Comparison of ENCODE assay signal across 13 mouse cellular contexts in the genomic region with DNA sequence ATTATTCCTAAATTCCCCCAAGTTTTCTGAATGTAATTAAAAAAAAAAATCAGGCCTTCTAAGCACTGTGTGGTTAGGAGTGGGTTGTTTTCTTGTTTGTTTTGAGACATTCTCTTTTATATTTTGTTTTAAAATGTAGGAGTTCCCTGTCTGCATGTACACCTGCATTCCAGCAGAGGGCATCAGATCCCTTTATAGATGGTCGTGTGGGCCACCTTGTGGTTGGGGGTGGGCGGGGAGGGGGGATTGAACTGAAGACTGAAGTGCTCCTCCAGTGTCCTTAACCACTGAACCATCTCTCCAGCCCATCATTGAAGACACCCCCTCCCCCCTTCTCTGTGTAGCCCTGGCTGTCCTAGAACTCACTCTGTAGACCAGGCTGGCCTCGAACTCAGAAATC. TPM values are rescaled to one million over a fixed set of nuclear protein-coding genes. Genes with fewer than 3 reads are reported as not detected.
DNase-seq lines count a peak whose midpoint lies in the region; ATAC-seq and TF ChIP-seq lines count a peak whose summit lies in the region.
"Had no signal": no experiment of that assay in that cellular context is flagged by ENCODE, and none has a peak within 500 bp of the region (broad histone marks: within the 10 kb centered on the region; RNA-seq: fewer than 3 reads in every experiment).

No protein-coding gene starts in this region.

- H3K4me1 ChIP-seq in heart, adult 2 months (ENCODE audit: control insufficient read depth, insufficient read depth, low read length), result peaks cover 1% of the 10 kb centered on the region
- peaks cover 28% of the 10 kb centered on the region for H3K4me1 ChIP-seq in heart, embryonic 12.5 days (replicated peaks)
- H3K4me1 ChIP-seq in lung, adult 2 months (ENCODE audit: control insufficient read depth, insufficient read depth, low read length), result peaks cover 8% of the 10 kb centered on the region; the same call in 1 of the 2 replicates

- H3K79me2 ChIP-seq in heart, adult 2 months (replicated peaks; ENCODE audit: control insufficient read depth, insufficient read depth, low read length), result 0 out of 2 replicates have a peak, but pooled peaks cover 2% of the 10 kb centered on the region

- no peak overlapping the region for H3K9ac ChIP-seq in heart, adult 2 months (ENCODE audit: low read depth, low read length)
- no peak overlapping the region for H3K9ac ChIP-seq in heart, embryonic 12.5 days
- H3K9ac ChIP-seq: heart, embryonic 15.5 days had no signal

- TF ChIP-seq CTCF in heart, adult 2 months (IDR thresholded peaks at IDR 0.05), result peak; percentile 54
- 0 out of 2 replicates have a peak, but pooled peaks have one; percentile 12 for TF ChIP-seq CTCF in lung, adult 2 months (IDR thresholded peaks at IDR 0.05; ENCODE audit: insufficient read depth, low read length)

- WGBS in heart, adult 2 months, result 56% methylated on average over 3 of the region's 3 CpGs
- whole genome bisulfite sequencing in heart, embryonic 12.5 days, result 50% methylated on average over 3 of the region's 3 CpGs
- WGBS in lung, adult 2 months, result 55% methylated on average over 3 of the region's 3 CpGs

- H3K4me2 ChIP-seq in heart, embryonic 12.5 days, result no peak overlapping the region
- H3K4me2 ChIP-seq: heart, embryonic 15.5 days had no signal

- intact Hi-C loops in heart, adult 2 months (cut with DNase I), result no loop called here

- peaks cover 10% of the 10 kb centered on the region for H3K36me3 ChIP-seq in heart, adult 2 months (ENCODE audit: control insufficient read depth, insufficient read depth, low read length)
- H3K36me3 ChIP-seq in heart, embryonic 12.5 days, result peaks cover 40% of the 10 kb centered on the region

- DNase-seq in heart, adult 2 months, result no peak
- no peak for DNase-seq in lung, adult 2 months
- DNase-seq in lung, postnatal 14 days, result no peak
- DNase-seq in ES-CJ7 (ENCODE audit: low read depth, low spot score), result peak; percentile 77
- peak; percentile 68 for DNase-seq in induced T-regulatory cell, adult 2 months (ENCODE audit: low read depth)
- no peak for DNase-seq in testis, postnatal 10 days (ENCODE audit: low spot score)
- no peak for DNase-seq in cerebellum, adult 8-10 months
- DNase-seq: adrenal gland, adult 8-10 months; gastrocnemius, postnatal 10 days had no signal

- no peak for ATAC-seq in heart, embryonic 12.5 days (ENCODE audit: insufficient number of reproducible peaks, low FRiP score)
- ATAC-seq: inflammation-experienced regulatory T-cells, adult 6 months had no signal

- H3K27ac ChIP-seq in heart, adult 2 months, result no peak overlapping the region
- no peak overlapping the region for H3K27ac ChIP-seq in heart, embryonic 12.5 days (ENCODE audit: poor library complexity, severe bottlenecking)
- H3K27ac ChIP-seq: heart, embryonic 15.5 days had no signal

- no peak for TF ChIP-seq EP300 in heart, adult 2 months (IDR thresholded peaks at IDR 0.05; ENCODE audit: insufficient read depth, low read depth, low read length)

- no peak for TF ChIP-seq POLR2A in heart, adult 2 months (IDR thresholded peaks at IDR 0.05; ENCODE audit: insufficient read depth, low read depth, low read length)
- TF ChIP-seq POLR2A in lung, adult 2 months (IDR thresholded peaks at IDR 0.05; ENCODE audit: borderline replicate concordance, extremely low read depth, low read depth, low read length), result no peak

- no peaks in the 10 kb centered on the region for H3K27me3 ChIP-seq in heart, adult 2 months (ENCODE audit: control insufficient read depth, insufficient read depth, low read length)
- H3K27me3 ChIP-seq in heart, embryonic 12.5 days (replicated peaks), result 0 out of 2 replicates have a peak, but pooled peaks cover 2% of the 10 kb centered on the region
- H3K27me3 ChIP-seq: heart, embryonic 15.5 days had no signal

- H3K4me3 ChIP-seq in heart, adult 2 months, result no peak overlapping the region
- no peak overlapping the region for H3K4me3 ChIP-seq in heart, embryonic 12.5 days
- H3K4me3 ChIP-seq in lung, adult 2 months (replicated peaks; ENCODE audit: extremely low read depth, low read depth, low read length), result no peak overlapping the region
- H3K4me3 ChIP-seq: heart, embryonic 15.5 days had no signal

- no peaks in the 10 kb centered on the region for H3K9me3 ChIP-seq in heart, embryonic 12.5 days (replicated peaks)
- H3K9me3 ChIP-seq: G1E; heart, embryonic 15.5 days had no signal

RNA-seq across cellular contexts. Expression of gene Zfp574, which starts 14.3 kb away (rescaled TPM):
- 10 to 100 TPM in 1 of 2 experiments, 1 to 10 TPM in 1; 9.2 to 10.3 TPM for total RNA-seq in heart, adult 2 months (2021)
- polyA plus RNA-seq in heart, adult 2 months (2012; rRNA removed), result 11.8 and 12.6 TPM in 2 replicates
- polyA plus RNA-seq in heart, embryonic 12.5 days (2016; fragmentation: Nextera tagmentation; extraction: Ambion mirVana), result 24.4 and 24.5 TPM in 2 replicates
- polyA plus RNA-seq in lung, adult 2 months (2012; rRNA removed), result 46.8 and 48.4 TPM in 2 replicates

RNA-seq across cellular contexts. Expression of gene Grik5, which starts 14.5 kb away (rescaled TPM):
- total RNA-seq in heart, adult 2 months (2021), result 1 to 10 TPM; 4.5 to 4.6 TPM
- 10.3 and 12.1 TPM in 2 replicates for polyA plus RNA-seq in heart, adult 2 months (2012; rRNA removed)
- polyA plus RNA-seq in heart, embryonic 12.5 days (2016; fragmentation: Nextera tagmentation; extraction: Ambion mirVana), result 7.7 and 7.9 TPM in 2 replicates
- polyA plus RNA-seq in lung, adult 2 months (2012; rRNA removed), result 28.5 and 31.1 TPM in 2 replicates

Comparison
In these comparisons a context has a peak if more than half of its experiments do, and no peak if none do; other contexts are left out.
1. DNase-seq: peak in ES-CJ7 (single experiment) and induced T-regulatory cell, adult 2 months (single experiment); none in heart, adult 2 months (0 of 2), lung, adult 2 months (single experiment), lung, postnatal 14 days (single experiment), testis, postnatal 10 days (single experiment) and cerebellum, adult 8-10 months (single experiment).